Mouse (Mus musculus) frontal cortex, postnatal 14 days (tissue): ENCODE measurements around the gene Tmem128.

Source experiments
- DNase-seq, 2 experiments: peaks; one replicate each; pipeline ENCODE4 v3.0.0; 2022; ENCODE audit warnings: low spot score in 2 of 2

Gene Tmem128

DNA sequence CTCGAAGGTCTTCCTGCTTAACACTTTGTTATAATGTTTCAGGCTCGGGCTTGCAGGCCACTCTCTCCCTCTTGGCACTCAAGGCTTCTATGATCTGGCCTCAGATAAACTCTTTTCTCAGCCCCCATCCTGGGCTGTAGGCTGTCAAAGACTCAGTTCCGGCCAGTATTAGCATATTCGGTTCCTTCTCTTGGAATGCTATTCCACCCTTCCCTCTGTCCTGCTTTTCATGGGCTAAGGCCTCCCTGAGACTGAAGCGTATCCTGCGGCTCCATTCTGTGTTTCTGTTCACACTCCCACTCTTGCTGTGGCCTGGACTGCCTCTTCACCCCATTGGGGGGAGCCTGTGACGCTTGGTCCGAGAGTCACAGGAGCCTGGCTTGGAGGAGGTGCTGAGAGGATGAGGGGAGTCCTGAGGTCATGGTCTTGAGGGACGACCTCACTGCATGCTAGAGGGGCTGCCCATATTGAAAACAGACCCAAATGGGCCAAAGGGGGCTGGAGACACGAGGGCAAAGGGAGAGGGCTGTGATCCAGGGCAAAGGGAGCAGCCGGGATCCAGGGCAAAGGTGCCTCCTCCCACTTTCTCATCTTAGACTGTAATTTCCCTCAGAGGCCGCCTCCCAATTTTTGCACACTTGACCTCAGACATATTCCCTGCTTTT is 18.1 kb downstream of the Tmem128 start:
- no peak for DNase-seq

- DNase-seq, result no peak
Measured at GRCm38 (mm10) chr5:38280075-38280474, 20.1 kb downstream of the Tmem128 start.

GRCm38 (mm10) chr5:38285724-38286123 is 25.7 kb downstream of the Tmem128 start:
- no peak for DNase-seq

- DNase-seq, result no peak
Measured at GRCm38 (mm10) chr5:38288476-38288875, 28.5 kb downstream of the Tmem128 start.

DNA sequence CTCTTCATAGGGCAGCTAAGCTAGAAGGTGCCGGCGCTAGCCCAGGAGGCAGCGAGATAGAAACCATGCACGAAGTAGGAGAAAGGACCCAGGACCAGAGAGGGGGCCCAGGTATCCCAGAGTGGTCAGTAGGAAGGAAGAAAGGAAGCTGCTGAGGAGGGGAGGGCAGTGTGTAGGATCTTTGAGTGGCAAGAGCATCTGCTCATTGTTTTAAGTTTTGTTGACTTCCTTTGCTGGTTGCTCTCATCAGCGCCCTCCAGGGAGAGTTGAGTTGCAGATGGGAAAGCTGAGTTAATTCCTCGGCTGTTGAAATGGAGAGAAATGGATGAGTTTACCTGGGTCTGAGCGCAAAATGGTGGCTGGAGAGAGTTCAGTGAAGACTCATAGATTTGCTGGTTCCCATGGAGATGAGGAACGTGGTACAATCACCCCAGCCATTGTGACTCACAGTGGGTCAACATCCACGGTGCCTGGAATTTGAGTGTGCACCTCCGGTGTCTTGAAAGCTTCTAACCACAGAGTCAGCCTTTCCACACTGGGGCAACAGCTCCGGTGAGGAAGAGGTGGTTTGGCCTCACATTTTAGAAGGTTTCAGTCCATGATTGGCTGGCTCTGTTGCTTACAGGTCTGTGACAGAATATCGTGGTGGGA is 41.9 kb downstream of the Tmem128 start:
- DNase-seq, result no peak

GRCm38 (mm10) chr5:38302651-38303050 is 42.7 kb downstream of the Tmem128 start:
- no peak for DNase-seq

DNA sequence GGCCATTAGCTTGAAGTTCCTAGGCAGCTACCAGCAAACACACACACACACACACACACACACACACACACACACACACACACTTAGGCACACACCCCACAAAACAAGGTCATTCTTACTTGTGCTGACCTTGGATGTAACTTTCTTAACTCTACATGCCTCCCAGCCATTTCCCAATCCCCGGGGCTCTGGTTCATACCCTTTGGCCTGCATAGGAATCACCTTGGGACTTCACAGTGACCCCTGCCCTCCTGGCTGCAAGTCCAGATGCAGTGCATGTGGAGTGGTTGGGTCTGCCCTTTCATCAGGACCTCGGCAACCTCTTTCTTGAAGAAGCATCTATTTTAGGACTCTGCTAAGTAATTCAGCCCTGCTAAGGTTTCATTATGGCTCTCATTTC is 45.3 kb downstream of the Tmem128 start:
- DNase-seq, result no peak

GRCm38 (mm10) chr5:38307255-38308101 is 47.5 kb downstream of the Tmem128 start:
- DNase-seq, result peak; percentile 70 to 90

GRCm38 (mm10) chr5:38308873-38309272 is 48.9 kb downstream of the Tmem128 start:
- DNase-seq, result peak in 1 of 2 experiments; percentile 44

DNA sequence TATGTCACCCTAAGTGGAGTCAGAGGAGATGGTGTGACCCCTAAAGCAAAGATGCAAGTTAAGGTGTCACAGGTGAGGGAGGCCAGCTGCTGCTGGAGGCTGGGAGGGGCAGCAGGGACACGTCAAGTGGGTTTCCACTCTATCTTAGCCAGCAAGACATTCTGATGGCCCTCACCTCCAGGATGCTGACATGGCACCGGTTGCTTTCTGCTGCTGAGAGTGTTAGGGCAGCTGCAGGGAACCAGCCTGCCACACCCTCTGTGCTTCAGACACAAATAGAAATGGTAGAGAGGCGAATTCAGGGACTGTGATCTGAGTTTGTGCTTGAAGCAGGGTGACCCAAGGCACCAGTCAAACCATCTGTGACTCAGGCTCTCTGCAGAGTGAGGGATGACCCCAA is 49.8 kb downstream of the Tmem128 start:
- no peak for DNase-seq
